Mouse (Mus musculus): ENCODE results near the gene Cyren. TPM values are rescaled to one million over a fixed set of nuclear protein-coding genes. Genes with fewer than 3 reads are reported as not detected.

The Cyren gene
- total RNA-seq, 2 experiments from 2014 or later: 2.8 to 3.7 TPM

- TF ChIP-seq CTCF (IDR thresholded peaks at IDR 0.05): no peak
- DNase-seq: peak; percentile 10
- H3K27ac ChIP-seq: no peak overlapping the region
- no peak overlapping the region for H3K4me3 ChIP-seq
- intact Hi-C loops (cut with DNase I): no loop called here
Observed at GRCm38 (mm10) chr6:34889185-34889584, 11.3 kb upstream of the Cyren start.

GRCm38 (mm10) chr6:34887131-34887850 is 9.4 kb upstream of the Cyren start:
- TF ChIP-seq CTCF (IDR thresholded peaks at IDR 0.05): no peak
- Histone ChIP-seq H3K4me3 (no peak overlapping the region), H3K27ac (no peak overlapping the region)
- DNase-seq: peak; percentile 19
- intact Hi-C loops (cut with DNase I): no loop called here

- Histone ChIP-seq H3K27ac (no peak overlapping the region), H3K4me3 (no peak overlapping the region)
- intact Hi-C loops (cut with DNase I): no loop called here
- no peak for TF ChIP-seq CTCF (IDR thresholded peaks at IDR 0.05)
- DNase-seq: peak; percentile 6
Observed at GRCm38 (mm10) chr6:34884724-34885123, 6.9 kb upstream of the Cyren start.

GRCm38 (mm10) chr6:34879911-34880475 is 2.1 kb upstream of the Cyren start:
- peak; percentile 57 for DNase-seq
- H3K27ac ChIP-seq: no peak overlapping the region
- TF ChIP-seq CTCF (IDR thresholded peaks at IDR 0.05): peak; percentile 56; the same call in 1 of the 2 replicates
- H3K4me3 ChIP-seq: no peak overlapping the region
- intact Hi-C loops (cut with DNase I): loop anchor here (2.0 kb wide), 1 partner anchor 99 kb away; the partner anchor contains the start of gene Agbl3

GRCm38 (mm10) chr6:34879101-34879740 is 1.4 kb upstream of the Cyren start:
- Histone ChIP-seq H3K4me3 (no peak overlapping the region), H3K27ac (no peak overlapping the region)
- DNase-seq: no peak
- no peak for TF ChIP-seq CTCF (IDR thresholded peaks at IDR 0.05)
- intact Hi-C loops (cut with DNase I): loop anchor here (2.0 kb wide), 1 partner anchor 98 kb away; the partner anchor contains the start of gene Agbl3

- Histone ChIP-seq H3K27ac (peak overlapping the region; percentile 96), H3K4me3 (peak overlapping the region; percentile 85)
- intact Hi-C loops (cut with DNase I): loop anchor here (2.0 kb wide), 1 partner anchor 14 kb away; the partner anchor contains the start of gene Tmem140
- no peak for DNase-seq
- TF ChIP-seq CTCF (IDR thresholded peaks at IDR 0.05): no peak
Observed at GRCm38 (mm10) chr6:34876835-34877156, 1.1 kb downstream of the Cyren start.

- peak overlapping the region; percentile 96 for H3K27ac ChIP-seq
- no peak for DNase-seq
Observed at GRCm38 (mm10) chr6:34875966-34876834, 1.7 kb downstream of the Cyren start.

GRCm38 (mm10) chr6:34875268-34875761 is 2.5 kb downstream of the Cyren start:
- intact Hi-C loops (cut with DNase I): no loop called here
- no peak for DNase-seq
- peak overlapping the region; percentile 96 for H3K27ac ChIP-seq
- H3K4me3 ChIP-seq: peak overlapping the region; percentile 53
- no peak for TF ChIP-seq CTCF (IDR thresholded peaks at IDR 0.05)

More at GRCm38 (mm10) chr6:34875966-34876834, 1.7 kb downstream of the Cyren start:
- peak overlapping the region; percentile 85 for H3K4me3 ChIP-seq
- intact Hi-C loops (cut with DNase I): loop anchor here (2.0 kb wide), 1 partner anchor 13 kb away; the partner anchor contains the start of gene Tmem140
- no peak for TF ChIP-seq CTCF (IDR thresholded peaks at IDR 0.05)

GRCm38 (mm10) chr6:34874101-34874921 is 3.5 kb downstream of the Cyren start:
- intact Hi-C loops (cut with DNase I): no loop called here
- DNase-seq: peak; percentile 82
- Histone ChIP-seq H3K4me3 (peak overlapping the region; percentile 53), H3K27ac (peak overlapping the region; percentile 96)
- TF ChIP-seq CTCF (IDR thresholded peaks at IDR 0.05): no peak

GRCm38 (mm10) chr6:34872871-34873270 is 5.0 kb downstream of the Cyren start:
- intact Hi-C loops (cut with DNase I): no loop called here
- H3K4me3 ChIP-seq: no peak overlapping the region; the same call in 1 of the 2 replicates
- TF ChIP-seq CTCF (IDR thresholded peaks at IDR 0.05): no peak
- H3K27ac ChIP-seq: peak overlapping the region; percentile 96
- no peak for DNase-seq

GRCm38 (mm10) chr6:34871929-34872328 is 5.9 kb downstream of the Cyren start:
- Histone ChIP-seq H3K4me3 (no peak overlapping the region), H3K27ac (peak overlapping the region; percentile 96)
- intact Hi-C loops (cut with DNase I): no loop called here
- peak; percentile 65 for DNase-seq
- TF ChIP-seq CTCF (IDR thresholded peaks at IDR 0.05): no peak
